Mouse (Mus musculus) urinary bladder, adult 2 months (tissue): ENCODE measurements around the gene Map3k5. TPM values are rescaled to one million over a fixed set of nuclear protein-coding genes. Genes with fewer than 3 reads are reported as not detected.
A peak's percentile ranks its signal among the peaks of the same experiment; 100 is the strongest.

Experiments
- DNase-seq: peaks from one replicate; pipeline ENCODE4 v3.0.0; 2022; ENCODE audit warnings: low spot score
- polyA plus RNA-seq: library from polyadenylated mRNA; depleted of rRNA; stranded (reverse); fragments of >200 nt; gene quantifications from 2 replicates; pipeline ENCODE4 v1.2.3, GENCODE M21; 2012

Map3k5 gene
- polyA plus RNA-seq, 1 experiment, result 20.6 TPM

DNA sequence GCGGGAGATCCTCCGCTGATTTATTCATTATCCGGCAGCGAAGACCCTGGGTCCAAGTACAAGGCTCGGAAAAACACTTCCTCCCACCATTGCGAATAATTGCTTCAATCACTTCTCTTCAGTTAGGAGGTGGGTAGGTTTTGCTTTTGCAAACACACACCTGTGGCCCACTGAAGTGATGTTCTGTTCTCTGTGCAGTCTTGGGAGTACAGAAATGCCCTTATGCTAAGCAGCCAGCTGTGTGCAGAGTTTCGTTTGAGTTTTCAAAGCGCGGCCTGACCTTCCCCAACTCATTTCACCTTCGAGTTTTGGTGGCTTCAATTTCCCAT lies 987 bp downstream of the Map3k5 start:
- DNase-seq, result no peak

DNA sequence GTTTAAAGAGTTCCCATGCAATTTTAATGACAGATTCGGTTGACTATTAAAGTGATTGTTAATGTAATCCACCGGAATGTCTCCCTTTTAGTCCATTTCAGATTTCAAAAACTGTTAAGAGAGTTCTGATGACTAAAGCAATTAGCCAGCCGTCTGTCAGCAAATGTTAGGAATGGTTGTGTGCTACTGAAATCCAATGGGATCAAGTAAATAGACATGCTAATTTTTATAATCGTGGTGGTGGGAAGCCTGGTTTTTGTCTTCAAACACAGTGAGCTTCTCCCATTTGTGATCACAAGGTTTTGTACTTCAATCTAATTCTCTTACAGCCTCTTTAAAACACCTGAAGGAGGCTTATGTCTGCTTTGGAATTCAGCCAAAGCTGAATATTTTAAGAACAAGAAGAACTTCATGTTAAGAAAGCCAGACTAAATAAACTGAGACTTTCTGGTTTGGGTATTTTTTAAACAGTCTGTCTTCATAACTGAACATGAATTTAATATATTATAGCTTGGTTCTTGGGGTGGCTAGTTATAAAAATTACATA lies 1.6 kb downstream of the Map3k5 start:
- no peak for DNase-seq

DNA sequence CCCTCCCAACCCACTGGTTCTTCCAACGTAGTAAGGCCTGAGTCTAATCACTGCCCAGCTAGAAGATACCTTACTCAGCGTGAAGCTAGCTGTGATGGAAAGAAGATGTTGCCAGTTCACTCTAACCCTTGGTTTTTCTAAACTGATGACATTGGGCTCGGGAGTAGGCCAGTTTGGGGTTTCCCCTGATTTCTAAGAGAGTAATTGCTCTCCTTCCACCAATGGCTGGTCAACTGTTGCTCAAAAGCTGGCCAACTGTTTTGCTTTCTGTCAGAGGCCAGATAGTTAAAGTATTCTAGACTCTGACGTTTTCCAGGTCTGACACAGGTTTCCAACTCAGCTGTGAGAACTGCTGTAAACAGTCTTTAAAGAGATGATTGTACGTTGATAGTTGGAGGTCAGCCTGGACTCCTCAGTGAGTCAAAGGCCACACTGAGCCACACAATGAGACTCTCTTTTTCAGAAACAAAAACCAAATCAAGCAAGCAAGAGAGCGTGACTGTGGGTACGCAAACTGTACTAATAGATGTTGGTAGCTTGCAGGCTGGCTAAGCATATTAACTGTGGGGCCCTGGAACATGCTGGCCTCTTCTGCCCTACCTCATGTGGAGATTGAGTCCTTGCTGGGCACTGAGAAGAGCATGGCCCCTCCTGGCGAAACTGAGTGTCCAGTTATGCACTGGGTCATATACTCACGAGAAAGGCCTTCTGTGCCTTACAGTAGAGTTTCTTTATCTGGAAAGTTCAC lies 2.9 kb downstream of the Map3k5 start:
- no peak for DNase-seq

DNA sequence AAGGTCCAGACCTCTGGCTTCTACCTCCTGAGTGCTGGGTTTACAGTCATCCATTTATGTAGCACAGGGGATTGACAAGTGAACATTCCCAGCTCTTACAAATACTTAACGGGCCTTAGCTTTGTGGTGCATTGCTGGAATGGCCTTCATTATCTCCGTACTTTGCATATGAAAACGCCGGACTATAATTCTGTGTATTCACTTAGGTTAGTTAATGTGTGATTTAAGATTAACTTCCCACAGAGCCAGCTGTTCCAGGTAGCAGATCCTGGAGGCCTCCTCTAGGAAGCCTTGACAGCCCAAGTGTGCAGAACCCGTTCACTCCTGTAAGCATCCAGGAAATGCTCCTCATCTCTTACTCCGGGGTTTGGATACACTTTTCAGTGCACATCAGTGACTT lies 4.5 kb downstream of the Map3k5 start:
- DNase-seq, result no peak

DNA sequence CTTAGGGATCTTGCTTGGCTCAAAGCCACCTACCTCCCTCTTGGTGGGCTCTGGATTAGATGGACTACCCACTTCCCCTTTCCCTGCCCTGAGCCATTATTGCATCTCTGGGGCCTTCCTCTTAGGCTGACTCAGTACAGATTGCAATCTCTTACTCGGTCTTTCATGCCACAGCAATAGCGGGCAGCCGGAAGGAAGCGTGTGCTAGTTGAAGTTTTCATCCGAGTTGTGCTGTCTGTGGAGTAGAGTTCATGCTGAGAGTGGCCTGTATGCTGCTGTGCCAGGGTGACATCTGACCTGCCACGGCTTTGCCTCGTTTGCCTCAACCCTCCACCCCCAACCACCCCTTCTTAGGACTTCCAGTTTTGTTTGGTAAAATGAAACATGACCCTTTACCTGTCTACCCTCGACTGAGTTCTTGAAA lies 5.0 kb downstream of the Map3k5 start:
- peak; percentile 30 for DNase-seq

DNA sequence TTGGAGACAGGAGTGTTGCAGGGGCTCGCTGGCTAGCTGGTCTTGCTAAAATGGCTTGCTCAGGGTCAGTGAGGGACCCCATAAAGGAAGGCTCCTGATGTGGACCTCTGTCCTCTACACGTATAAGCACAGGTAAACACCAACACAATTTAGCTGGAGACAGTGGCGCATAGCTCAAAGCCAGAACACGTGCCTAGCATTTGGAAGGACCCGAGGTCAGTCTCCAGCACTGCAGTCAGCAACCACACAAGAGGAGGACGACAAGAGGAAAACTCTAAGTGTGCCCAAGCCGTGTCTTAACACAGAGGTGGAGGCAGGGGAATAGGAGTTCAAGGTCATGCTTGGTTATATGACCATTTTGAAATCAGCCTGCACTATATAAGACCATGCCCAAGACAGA lies 5.9 kb downstream of the Map3k5 start:
- no peak for DNase-seq

DNA sequence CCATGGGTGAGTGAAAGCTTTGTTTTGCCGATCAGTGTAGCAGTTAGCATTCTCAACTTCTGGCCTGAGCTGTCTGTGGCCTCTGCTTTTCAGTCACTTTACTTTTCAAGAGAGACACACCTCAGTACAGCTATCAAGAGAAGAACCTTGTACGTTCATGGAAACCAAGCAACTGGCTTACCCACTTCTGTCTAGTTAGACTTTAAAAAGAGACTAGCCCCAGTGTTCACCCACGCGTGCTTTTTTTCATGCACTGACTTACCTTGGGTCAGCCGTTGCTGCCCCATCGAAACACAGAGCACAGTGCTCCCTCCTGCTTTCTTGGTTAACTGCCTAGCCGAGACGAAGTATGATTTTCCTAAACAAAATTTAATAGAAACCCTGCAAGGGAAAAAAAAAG lies 6.4 kb downstream of the Map3k5 start:
- DNase-seq, result no peak

DNA sequence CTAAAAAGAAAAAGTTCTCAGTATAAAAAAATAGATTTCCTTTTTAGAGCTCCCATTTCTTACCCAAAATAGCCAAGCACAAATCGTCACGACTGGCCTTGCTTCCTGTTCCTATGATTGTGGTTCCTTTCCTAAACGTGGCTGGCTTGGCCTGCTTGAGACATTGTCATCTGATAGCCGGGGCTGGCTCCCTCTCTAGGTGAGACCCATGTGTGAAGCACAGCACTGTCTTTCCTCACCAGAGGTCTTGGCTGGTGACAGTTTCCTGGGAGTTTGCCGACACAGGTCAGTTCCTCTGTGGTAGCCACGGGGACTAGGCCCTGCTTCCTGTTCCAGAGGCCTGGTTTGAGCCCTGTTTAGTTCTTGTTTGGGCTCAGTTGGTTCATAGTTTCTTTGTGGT lies 6.8 kb downstream of the Map3k5 start:
- DNase-seq, result no peak

DNA sequence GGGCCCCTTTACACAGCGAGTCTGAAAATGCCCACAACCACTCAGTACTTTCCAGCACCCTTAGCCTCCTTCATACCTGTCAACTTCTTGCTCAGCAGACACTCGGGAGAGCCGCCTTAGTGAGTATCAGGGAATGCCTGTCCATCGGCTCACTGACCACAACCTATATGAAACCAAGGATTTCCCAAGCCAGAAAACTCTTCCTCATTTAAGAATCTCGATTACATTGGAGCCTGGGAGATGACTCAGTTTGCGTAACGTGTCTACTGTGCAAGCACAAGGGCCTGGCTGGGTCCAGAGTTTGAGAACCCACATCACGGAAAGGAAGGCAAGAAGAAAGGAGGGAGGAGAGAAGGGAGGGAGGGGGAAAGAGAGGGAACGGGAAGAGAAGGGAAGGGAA lies 7.6 kb downstream of the Map3k5 start:
- no peak for DNase-seq

DNA sequence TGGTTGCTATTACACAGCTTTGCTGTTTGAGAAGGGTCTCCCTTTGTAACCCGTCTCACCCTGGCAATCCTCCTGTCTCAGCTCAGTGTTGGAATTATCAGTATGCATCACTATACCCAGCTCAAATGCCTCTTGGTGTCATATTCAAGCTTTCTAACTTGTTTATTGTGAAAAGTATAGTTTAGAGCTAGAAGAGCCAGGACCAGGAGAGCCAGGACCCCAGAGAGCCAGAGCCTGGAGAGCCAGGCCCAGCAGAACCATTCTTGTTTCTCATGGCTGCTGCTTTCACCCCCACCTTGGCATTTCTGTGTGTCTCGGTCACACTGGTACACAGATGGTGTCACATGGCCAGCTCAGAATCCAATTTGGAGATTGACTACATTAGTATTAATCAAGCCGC lies 8.3 kb downstream of the Map3k5 start:
- no peak for DNase-seq

DNA sequence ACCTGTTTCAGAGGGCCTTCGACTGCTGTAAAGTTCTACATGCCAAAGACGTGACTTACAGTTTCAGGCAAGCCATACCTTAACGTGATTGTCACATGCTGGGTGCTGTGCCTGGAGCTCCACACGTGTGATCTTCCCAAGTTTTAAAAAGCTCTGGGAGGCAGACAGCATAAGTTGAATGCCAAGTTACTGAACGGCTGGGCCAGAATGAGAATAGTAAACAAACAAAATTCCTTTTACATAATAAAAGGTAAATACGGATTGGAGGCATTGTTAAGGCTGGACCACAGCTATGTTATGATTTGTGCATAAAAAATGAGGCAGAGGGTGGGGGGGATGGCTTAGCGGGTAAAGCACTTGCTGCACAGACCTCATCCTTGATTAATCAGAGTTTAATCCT lies 11.4 kb downstream of the Map3k5 start:
- no peak for DNase-seq

DNA sequence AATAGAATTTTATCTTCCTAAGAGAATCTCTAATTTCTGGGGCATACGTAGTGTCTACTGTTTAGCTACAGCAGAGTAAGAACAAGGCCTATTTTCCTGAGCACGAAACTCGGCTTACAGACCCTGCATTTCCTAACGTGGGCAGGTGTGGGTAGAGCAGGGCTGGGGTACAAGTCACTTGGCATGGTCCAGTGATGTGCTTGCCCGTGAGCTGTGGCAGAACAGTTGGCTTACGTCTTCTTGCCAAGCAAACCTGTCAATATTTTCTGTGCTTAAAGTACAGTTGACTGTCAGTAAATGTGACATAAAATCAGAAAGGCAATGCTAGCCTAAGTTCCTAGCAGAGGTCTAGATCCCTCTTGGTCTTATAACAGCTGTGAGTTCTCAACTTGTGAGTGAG lies 12.4 kb downstream of the Map3k5 start:
- no peak for DNase-seq

DNA sequence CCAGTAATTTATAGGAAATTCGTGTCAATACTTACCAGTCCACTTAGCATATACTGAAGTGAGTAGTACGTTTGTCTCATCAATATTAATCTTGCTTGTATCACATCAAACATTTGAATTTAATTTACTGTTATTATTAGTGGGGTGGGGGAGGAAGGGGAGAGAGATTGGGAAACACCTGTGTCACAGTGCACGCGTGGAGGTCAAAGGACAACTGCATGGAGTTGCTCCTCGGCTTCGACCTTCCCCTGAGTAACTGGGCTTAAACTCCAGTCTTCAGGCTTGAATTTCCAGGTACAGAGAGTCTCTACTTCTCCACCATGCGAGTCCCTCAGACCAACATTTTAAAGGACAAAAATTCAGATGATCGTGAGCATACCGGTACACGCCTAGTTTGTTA lies 13.2 kb downstream of the Map3k5 start:
- DNase-seq, result no peak

DNA sequence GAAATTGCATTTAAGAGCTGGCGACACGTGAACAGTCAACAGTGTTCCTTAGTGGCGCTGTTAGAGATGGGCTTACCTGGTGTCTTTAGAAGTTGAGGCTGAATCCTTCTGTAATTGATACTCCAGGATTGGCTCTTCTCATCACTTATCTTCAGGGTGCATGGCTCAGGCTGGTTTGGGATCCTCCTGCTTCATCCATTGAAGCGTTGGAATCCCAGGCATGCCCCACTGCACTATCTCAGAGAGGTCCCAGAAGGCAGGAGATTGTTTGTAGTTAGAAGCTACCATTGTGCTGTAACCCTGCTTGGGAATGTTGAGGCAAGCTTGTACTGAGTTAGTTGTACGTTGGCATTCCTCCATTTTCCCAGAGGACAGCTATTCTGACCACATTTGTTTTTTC lies 13.6 kb downstream of the Map3k5 start:
- no peak for DNase-seq

DNA sequence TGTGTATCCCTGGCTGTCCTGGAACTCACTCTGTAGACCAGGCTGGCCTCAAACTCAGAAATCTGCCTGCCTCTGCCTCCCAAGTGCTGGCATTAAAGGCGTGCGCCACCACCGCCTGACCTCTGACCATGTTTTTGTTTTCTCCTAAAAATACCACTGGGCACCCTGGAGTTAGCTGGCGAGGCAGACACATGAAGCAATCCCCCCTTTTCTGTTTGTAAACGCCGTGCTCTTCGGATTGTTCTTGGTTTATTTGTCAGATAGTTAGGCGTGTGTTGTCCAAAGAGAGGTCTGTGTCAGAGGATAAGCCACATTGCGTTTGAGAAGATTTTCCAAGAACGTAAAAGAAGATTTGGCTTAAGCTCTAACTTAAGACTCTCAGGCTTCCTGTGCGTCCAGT lies 14.1 kb downstream of the Map3k5 start:
- DNase-seq, result no peak

DNA sequence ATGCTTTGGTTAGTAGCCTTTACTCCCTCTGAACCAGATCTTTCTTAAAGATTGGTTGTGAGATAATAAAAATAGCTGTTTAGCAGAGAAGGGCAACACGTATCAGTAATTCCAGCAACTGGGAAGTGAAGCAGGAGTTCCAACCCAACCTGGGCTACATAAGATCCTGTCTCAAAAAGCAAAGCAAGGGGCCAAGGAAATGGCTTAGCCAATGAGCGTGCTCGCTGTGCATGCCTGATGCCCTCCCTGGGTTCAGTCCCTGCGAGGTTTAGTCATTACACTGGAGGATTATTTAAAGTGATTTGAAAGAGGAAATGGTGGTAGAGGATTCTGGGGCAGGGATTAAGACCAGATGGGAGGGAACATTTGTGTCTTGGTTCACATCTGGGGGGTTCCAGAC lies 14.8 kb downstream of the Map3k5 start:
- DNase-seq, result no peak

DNA sequence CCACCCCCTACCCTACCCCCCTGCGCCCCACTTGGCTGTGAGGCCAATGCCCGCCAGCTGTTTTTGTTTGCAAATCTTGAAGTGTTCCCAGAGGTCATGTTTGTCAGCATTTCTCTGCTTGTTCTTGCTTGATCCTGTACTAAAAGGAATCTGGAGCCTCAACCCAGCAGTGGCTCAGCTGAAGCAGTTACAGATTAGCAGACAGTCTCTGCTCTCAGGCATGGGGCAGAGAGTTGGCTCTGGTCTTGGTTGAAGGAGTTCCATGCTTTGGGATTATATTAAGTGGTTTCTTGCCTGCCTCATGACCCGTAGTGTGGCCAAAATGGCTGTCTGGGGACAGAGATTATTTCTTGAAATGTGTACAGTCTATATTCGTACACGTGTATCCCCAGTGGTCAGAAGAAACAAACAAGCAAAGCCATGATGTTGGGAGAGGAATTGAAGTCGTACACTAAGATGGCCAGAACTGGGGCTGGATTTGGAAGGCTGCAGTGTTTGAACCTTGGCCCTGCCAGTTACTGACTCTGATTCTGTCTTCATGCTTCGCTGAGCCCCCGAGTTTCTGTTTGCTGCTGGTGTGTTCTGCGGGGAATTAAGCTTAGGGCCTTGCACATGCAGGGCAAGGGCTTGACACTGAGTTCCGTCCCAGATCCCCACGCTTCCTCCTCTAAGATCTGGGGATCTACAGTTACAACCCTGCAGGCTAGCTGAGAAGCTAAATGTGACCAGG lies 18.9 kb downstream of the Map3k5 start:
- no peak for DNase-seq

DNA sequence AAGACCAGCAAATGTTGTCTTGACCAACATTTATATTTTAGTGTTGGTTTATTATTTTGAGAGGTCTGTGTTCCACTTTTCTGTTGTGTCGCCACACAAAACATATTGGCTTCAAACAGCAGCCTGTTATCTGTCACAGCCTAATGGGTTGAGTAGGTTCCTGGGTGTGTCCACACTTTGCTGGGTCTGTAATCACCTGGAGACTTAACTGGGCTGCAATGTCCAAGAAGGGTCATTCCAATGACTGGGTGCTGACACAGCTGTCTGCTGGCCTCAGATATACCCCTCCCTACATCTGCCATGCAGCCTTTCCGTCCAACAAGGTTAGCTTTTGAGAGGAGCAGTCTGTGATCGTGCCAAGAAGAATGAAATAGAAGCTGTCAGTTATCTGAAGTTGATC lies 20.3 kb downstream of the Map3k5 start:
- no peak for DNase-seq

DNA sequence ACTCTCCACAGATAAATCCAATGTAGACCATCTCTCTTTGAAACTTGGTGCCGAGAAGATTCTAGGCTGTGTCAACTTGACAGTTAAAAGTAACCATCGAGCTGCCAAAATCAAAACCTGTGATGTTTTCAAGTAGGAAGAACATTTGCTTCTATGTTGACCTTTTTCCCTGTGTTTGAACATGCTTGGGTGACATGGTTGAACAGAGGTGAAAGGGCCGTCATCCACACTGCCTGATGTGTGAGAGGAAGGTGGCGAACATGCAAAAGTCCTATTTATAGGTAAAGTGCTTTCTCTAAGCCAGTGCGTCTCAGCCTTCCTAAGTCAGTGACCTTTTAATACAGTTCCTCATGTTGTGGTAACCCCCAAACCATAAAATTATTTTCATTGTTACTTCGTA lies 21.5 kb downstream of the Map3k5 start:
- DNase-seq, result no peak

DNA sequence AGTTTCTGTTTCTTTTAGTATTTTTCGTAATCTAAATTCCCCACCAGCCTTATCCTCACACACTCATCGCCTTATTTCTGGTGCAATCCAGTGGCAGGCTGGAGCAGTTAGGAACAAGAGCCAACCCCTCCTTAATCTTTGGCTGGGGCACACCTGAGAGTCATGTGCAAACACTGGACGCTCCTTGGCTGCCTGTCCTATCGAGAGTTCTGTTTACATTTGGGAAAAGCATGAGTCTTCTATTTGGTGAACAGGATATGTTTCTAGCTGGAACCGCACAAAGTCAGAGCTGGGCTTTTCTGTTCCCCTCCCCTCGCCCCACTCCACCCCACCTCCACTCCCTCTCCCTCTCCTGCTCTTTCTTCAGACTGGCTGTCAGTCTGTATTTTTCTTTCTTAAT lies 22.5 kb downstream of the Map3k5 start:
- DNase-seq, result no peak

DNA sequence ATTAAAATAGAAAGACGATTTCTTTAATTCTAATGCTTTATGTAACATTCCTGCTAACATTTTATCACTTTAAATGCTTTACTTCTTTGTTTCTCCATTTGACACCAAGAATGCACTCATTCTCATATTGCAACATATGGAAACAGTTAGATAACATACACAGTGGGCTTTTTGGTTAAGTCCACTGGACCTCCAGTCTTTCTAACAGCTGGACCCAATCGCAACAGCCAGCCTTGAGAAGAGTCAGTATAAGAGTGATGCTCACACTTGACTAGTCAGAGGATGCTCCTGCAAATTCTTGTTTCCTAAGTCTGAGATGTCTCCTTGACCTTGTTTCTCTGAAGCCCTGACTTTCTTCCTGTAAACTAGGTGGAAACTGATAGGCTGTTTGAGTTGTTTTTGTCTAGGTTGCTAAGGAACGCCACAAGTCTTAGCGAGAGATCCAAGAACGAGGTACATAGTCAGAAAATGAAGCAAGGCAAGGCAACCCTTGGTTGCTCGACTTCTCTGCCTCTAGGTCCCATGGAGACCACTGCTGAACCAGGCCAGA lies 26.6 kb downstream of the Map3k5 start:
- DNase-seq, result no peak

DNA sequence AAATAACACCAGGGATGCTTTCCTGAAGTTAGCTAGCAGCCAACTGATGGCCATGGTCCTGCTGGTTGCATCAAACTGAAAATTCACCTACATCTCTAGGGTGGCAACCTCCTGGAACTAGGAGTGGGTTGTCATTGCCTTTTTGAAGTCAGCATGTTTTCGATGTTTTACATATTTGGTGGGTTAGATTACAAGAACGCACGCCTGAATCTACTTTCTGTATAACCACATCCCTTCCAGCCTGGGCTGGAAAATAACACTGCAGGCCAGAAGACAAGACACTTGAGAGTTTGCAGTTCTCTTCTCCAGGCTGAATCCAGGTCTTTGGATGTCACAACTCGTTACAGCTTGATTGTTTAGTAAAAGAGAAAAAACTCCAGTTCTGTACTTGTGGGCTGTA lies 28.5 kb downstream of the Map3k5 start:
- no peak for DNase-seq

DNA sequence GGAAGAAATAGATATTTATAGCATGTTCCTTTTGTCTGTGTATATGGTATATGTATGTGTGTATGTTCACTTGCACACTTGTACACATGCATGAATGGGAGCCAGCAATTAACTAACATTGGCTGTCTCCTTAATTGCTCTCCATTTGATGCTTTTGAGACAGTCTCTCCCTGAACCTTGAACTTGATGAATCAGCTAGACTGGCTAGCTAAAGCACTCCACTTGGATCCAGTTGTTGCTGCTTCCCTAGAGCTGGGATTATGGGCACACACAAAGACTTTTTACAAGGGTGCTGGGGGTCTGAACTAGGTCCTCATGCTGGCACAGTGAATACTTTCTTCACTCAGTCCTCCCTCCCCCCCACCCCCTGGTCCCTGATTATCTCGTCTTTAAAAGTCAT lies 28.9 kb downstream of the Map3k5 start:
- DNase-seq, result no peak
